Mouse (Mus musculus): Measurements from ENCODE around the gene Setd1a.

GRCm38 (mm10) chr7:127745652-127746493, 30.6 kb upstream of the Setd1a start:
- TF ChIP-seq CTCF (IDR thresholded peaks at IDR 0.05; ENCODE audit: low read depth, low read length) (no peak), POLR2A (IDR thresholded peaks at IDR 0.05; ENCODE audit: insufficient read depth, low read length) (peak; percentile 27)

All from ES-Bruce4 (cell line).